Mouse (Mus musculus) MEL (cell line): ENCODE data around the gene Rbpjl.

Experiments used
- CHD2 ChIP-seq: IDR thresholded peaks from 2 replicates; pipeline ENCODE4 v1.6.1; 2011; ENCODE audit warnings: low read length, improper control_type of control experiment
- CTCF ChIP-seq, 3 experiments: IDR thresholded peaks in 2 of 3; conservative IDR thresholded peaks in 1 of 3; 2 replicates each; pipeline ENCODE4 v1.5.1; 2011 to 2012; ENCODE audit warnings: low read length in 3 of 3, low read depth in 2 of 3, mild to moderate bottlenecking in 2 of 3, improper control_type of control experiment in 1 of 3, inconsistent platforms in 1 of 3, mixed read lengths in 1 of 3, moderate library complexity in 1 of 3; ENCODE audit not compliant: control insufficient read depth in 1 of 3, insufficient read depth in 1 of 3, poor library complexity in 1 of 3, severe bottlenecking in 1 of 3
- E2F4 ChIP-seq: IDR thresholded peaks from 2 replicates; pipeline ENCODE4 v1.6.1; 2011; ENCODE audit warnings: low read depth, low read length, improper control_type of control experiment, borderline replicate concordance
- GABPA ChIP-seq: IDR thresholded peaks from 2 replicates; pipeline ENCODE4 v1.6.1; 2012; ENCODE audit warnings: low read depth, mild to moderate bottlenecking, inconsistent platforms, low read length, improper control_type of control experiment, moderate library complexity
- POLR2A ChIP-seq, 2 experiments: IDR thresholded peaks; 2 replicates each; pipeline ENCODE4 v1.6.1; 2011 to 2012; ENCODE audit warnings: low read length in 2 of 2, mild to moderate bottlenecking in 2 of 2, control low read depth in 1 of 2, improper control_type of control experiment in 1 of 2, low read depth in 1 of 2, moderate library complexity in 1 of 2; ENCODE audit not compliant: control insufficient read depth in 1 of 2, insufficient read depth in 1 of 2, poor library complexity in 1 of 2
- TAL1 ChIP-seq: IDR thresholded peaks from 2 replicates; pipeline ENCODE4 v1.6.1; 2012; ENCODE audit warnings: mild to moderate bottlenecking, inconsistent platforms, low read length, moderate library complexity, mixed read lengths
- TBP ChIP-seq: IDR thresholded peaks from 2 replicates; pipeline ENCODE4 v1.8.0; 2011; ENCODE audit warnings: low read depth, low read length, improper control_type of control experiment
- USF1 ChIP-seq: IDR thresholded peaks from 2 replicates; pipeline ENCODE4 v1.6.1; 2014; ENCODE audit warnings: low read depth, mild to moderate bottlenecking, inconsistent platforms, low read length, improper control_type of control experiment, moderate library complexity
- ZNF384 ChIP-seq: IDR thresholded peaks from 2 replicates; pipeline ENCODE4 v1.6.1; 2012; ENCODE audit warnings: low read depth, mild to moderate bottlenecking, inconsistent platforms, low read length, improper control_type of control experiment

- TF ChIP-seq CTCF (IDR thresholded peaks at IDR 0.05 in 2 of 3, conservative IDR thresholded peaks at IDR 0.05 in 1 of 3; ENCODE audit: control insufficient read depth in 1 of 3, insufficient read depth in 1 of 3, low read depth in 2 of 3, low read length in 3 of 3, poor library complexity in 1 of 3, severe bottlenecking in 1 of 3) (no peak), USF1 (no peak), ZNF384 (no peak), POLR2A (IDR thresholded peaks at IDR 0.05; ENCODE audit: control insufficient read depth in 1 of 2, insufficient read depth in 1 of 2, low read depth in 1 of 2, low read length in 2 of 2, poor library complexity in 1 of 2) (no peak), TAL1 (no peak), GABPA (no peak), CHD2 (no peak), E2F4 (no peak), TBP (no peak)
These were observed 46.6 kb downstream of the Rbpjl start for GRCm38 (mm10) chr2:164449341-164450042.
